Mouse (Mus musculus): Measurements from ENCODE around the gene Olfr902.
"Not testable (repeated sequence)": the region's sequence is repeated elsewhere in the genome, so short reads cannot be mapped to it uniquely, and the experiment has no call there.

Gene Olfr902

GRCm38 (mm10) chr9:38447352-38447751, at the start of gene Olfr902:
Gene Olfr902, plus strand, starts transcription at chr9:38447652.
- DNase-seq (ENCODE audit: low spot score in 2 of 2): no peak

- DNase-seq (ENCODE audit: low spot score in 2 of 2): no peak
Measured at GRCm38 (mm10) chr9:38401398-38401797, 46.1 kb upstream of the Olfr902 start, which contains the start of gene Olfr147. Gene Olfr147, plus strand, starts transcription at chr9:38401698.

- not testable (repeated sequence) for DNase-seq (ENCODE audit: low spot score in 2 of 2)
Measured at GRCm38 (mm10) chr9:38407502-38407901, 40.0 kb upstream of the Olfr902 start.

- DNase-seq (ENCODE audit: low spot score in 2 of 2): not testable (repeated sequence)
Measured at GRCm38 (mm10) chr9:38413502-38413901, 34.0 kb upstream of the Olfr902 start.

- no peak for DNase-seq (ENCODE audit: low spot score in 2 of 2)
Measured at GRCm38 (mm10) chr9:38423801-38424200, 23.7 kb upstream of the Olfr902 start.

GRCm38 (mm10) chr9:38427026-38427425, 20.4 kb upstream of the Olfr902 start:
- no peak for DNase-seq (ENCODE audit: low spot score in 2 of 2)

- no peak for DNase-seq (ENCODE audit: low spot score in 2 of 2)
Measured at GRCm38 (mm10) chr9:38429155-38429554, 18.3 kb upstream of the Olfr902 start, which contains the start of gene Olfr901. Gene Olfr901, plus strand, starts transcription at chr9:38429455.

- no peak for DNase-seq (ENCODE audit: low spot score in 2 of 2)
Measured at GRCm38 (mm10) chr9:38462844-38463243, 15.4 kb downstream of the Olfr902 start, which contains the start of gene Olfr904. Gene Olfr904, plus strand, starts transcription at chr9:38463144.

- DNase-seq (ENCODE audit: low spot score in 2 of 2): no peak
Measured at GRCm38 (mm10) chr9:38470807-38471206, 23.4 kb downstream of the Olfr902 start, which contains the start of gene Olfr905. Gene Olfr905, plus strand, starts transcription at chr9:38471107.

- DNase-seq (ENCODE audit: low spot score in 2 of 2): no peak
Measured at GRCm38 (mm10) chr9:38486785-38487184, 39.3 kb downstream of the Olfr902 start, which contains the start of gene Olfr906. Gene Olfr906, plus strand, starts transcription at chr9:38487085.

- DNase-seq (ENCODE audit: low spot score in 2 of 2): no peak
Measured at GRCm38 (mm10) chr9:38495501-38495900, 48.0 kb downstream of the Olfr902 start, which contains the start of gene Olfr907. Gene Olfr907, plus strand, starts transcription at chr9:38495801.
